Mouse (Mus musculus): ENCODE measurements around the gene Lasp1.

Lasp1 gene

DNA sequence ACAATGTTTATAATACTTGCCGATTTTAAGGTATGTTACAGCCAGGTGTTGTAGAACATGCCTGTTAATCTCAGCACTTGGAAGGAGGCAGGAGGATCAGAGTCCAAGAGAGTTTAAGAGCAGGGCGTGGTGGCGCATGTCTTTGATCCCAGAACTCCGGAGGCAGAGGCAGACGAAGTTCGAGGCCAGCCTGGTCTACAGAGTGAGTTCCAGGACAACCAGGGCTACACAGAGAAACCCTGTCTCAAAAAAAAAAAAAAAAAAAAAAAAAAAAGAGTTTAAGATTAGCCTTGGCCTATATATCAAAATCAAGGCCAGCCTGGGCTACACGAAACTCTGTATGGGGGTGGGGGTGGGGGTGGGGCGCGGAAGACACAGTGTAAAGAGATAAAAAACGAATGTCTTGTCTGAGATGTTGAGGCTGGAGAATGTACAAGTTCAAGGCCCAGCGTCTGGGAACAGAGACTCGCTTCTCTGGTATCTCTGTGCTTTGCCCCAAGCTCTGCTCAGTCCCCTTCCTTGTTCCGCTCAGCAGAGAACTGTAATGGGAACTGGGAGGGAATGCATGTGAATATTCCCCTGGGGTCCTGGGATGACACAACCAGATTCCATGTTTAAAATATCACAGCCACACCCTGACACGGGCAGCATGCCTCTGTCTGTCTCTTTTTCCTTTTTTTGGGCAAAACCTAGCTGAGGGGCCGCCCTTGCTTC, 1.3 kb upstream of the Lasp1 start:
- peak; percentile 96 for DNase-seq

GRCm38 (mm10) chr11:97798083-97798435, 741 bp upstream of the Lasp1 start:
- DNase-seq, result no peak

- DNase-seq, result peak; percentile 99
Measured at GRCm38 (mm10) chr11:97799146-97799993, 570 bp downstream of the Lasp1 start.

- DNase-seq, result peak; percentile 99
Measured at GRCm38 (mm10) chr11:97799994-97800690, 1.3 kb downstream of the Lasp1 start.

DNA sequence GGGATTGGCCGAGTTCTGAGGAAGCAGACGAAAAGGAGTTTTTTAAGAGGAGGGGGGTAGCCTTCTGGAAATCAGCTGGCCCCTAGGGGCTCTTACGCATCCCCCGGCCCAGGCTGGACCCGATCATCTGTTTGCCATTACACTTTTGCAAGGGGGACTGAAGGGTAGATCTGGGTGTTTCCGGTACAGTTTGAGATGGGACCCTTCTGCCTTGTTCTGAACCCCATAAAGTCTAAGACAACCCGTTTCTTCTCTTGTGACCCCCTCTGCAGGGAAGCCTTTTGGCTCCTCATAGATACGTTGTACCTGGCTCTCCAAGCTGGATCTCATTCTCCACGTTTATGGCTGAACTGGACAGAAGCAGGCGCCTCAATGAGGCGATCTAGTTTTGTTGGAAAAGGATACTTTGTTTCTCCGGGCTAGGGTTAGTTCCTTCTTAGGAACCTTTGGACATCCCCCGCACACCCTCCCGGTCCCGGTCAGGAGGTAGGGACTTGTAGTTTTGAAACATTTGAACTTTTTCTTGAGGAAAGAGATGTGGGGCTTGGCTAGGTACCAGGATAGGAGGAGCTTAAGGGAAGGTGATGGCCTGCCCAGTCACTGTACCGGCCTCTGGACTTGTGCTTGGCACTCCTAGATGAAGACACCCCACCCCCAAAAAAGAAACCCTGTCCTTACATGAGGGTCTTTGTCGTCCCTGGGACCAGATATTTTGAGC, 2.0 kb downstream of the Lasp1 start:
- peak; percentile 95 for DNase-seq

DNA sequence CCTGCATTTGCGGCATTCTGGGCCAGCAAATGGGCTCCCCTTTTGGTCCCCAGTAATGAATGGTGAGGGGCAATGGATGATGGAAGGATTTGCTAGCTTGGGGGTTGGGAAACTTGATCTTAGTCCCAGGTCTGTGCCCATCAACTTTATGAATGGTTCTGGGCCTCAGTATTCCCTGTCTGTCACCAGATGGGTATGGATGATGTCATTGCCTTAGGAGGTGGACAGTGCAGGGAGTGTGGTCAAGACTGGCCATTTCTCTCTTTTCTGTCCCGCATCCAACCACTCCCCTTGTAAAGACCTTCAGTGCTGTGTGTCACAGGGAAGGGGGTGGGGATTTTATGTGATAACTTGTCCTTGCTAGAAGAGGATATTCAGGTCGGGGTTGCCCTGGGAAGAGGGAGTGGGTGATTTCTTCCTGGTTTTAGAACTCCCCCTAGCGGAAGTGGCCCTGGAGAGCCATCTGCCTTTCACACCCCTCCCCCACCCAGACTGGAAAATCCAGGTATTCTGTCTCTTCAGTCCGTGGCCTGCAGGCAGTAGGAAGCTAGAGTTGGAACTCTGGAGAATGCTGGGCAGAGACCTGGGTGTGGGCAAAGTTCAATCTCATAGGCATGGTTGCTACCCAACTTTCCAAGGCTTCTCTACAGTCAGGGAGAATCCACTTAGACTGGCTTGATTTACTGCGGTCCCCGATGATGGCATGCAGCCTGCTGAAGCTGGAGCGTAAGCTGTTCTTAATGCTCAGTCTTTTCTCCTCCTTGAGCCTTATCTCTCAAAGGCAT, 2.8 kb downstream of the Lasp1 start:
- peak; percentile 97 for DNase-seq

DNA sequence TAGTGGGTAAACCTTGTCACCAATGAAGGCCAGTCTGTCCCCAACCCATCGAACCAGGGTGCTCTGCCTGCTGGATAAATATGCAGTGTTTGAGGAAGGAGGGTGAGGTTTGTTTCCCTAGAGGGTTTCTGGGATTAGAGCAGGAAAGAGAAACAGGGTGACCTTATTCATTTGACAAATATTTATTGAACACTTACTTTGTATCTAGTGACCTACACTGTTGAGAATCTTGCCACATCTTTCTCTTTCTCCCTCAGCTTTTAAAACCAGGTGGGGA, 3.3 kb downstream of the Lasp1 start:
- DNase-seq, result no peak

- peak; percentile 93 for DNase-seq
Measured at GRCm38 (mm10) chr11:97802495-97802894, 3.7 kb downstream of the Lasp1 start.

- peak; percentile 95 for DNase-seq
Measured at GRCm38 (mm10) chr11:97803847-97804246, 5.0 kb downstream of the Lasp1 start.

- peak; percentile 96 for DNase-seq
Measured at GRCm38 (mm10) chr11:97804841-97805661, 6.3 kb downstream of the Lasp1 start.

DNA sequence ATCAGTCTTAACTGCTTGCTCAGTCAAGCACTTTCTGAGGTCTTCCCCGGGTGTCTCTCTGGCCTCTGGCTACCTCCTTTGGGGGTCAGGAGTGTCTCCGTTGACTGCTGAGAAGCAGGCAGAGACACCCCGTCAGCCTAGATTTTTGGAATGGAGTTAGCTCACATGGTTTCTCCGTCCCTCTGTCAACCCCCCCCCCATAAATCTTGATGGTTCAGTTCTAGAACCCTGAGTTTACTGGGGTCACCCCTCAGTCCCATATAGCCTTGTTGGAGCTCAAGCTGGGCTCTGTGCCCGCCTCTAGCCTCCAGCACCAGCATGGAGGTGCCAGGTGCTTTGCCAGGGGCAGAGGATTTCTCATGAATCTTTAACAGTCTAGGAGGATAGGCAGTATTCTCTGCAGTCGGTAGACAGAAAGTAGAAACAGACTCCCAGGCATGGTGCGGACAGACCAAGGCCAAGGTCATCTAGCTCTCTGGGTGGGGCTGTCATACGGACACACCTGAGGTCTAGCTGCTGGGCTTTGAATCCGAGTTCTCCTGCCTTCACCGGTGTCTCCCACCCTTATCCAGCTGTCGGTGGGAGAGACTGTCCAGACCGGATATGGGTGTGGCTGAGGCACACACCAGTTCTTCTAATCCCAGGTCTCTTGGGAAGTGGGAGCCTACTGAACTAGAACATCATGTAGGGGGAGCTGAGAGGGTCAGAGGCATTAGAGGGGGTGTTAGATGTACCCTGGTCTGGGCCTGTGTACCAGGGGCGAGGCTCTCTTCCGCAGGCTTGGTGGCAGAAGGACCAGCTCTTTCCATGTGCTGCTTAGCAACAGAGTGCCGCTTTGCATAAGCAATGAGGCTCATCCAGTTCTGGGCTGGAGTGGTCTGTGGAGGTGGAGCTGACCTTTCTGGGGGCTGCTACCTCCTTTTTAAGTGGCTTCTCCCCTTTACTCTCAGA, 7.1 kb downstream of the Lasp1 start:
- peak; percentile 98 for DNase-seq

DNA sequence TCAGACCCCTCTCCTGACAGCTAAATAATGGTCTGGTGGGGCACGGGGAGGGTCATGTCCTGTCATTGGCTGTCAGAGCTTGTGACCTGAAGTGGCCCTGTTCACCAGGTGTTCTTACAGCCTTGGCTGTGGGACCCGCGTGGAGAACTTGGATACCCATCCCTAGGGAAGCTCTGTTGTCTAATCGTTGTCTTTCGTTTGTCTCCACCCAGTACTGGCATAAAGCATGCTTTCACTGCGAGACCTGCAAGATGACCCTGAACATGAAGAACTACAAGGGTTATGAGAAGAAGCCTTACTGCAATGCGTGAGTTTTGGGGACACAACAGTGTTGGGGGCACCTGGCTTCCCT, 7.8 kb downstream of the Lasp1 start:
- DNase-seq, result peak; percentile 91

- peak; percentile 96 for DNase-seq
Measured at GRCm38 (mm10) chr11:97807626-97808025, 8.8 kb downstream of the Lasp1 start.

DNA sequence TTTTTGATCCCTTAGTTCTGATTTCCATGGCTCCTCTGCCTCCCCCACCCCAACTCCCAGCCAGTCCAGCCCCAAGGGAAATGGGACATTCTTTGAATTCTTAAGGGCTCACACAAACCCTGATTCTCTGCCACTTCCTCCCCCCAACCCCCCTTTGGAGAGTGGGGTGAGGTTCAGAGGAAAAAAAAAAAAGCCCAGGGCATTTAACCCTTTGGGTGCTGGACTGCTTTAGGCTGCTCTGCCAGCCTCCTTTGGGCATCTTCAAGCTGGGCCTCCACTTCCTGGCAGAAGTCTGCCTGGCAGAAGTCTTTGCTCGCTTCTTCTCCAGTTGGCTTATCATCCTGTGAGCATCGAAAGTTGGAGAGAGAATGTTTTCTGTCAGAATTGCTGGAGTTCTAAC, 9.3 kb downstream of the Lasp1 start:
- DNase-seq, result peak; percentile 97

DNA sequence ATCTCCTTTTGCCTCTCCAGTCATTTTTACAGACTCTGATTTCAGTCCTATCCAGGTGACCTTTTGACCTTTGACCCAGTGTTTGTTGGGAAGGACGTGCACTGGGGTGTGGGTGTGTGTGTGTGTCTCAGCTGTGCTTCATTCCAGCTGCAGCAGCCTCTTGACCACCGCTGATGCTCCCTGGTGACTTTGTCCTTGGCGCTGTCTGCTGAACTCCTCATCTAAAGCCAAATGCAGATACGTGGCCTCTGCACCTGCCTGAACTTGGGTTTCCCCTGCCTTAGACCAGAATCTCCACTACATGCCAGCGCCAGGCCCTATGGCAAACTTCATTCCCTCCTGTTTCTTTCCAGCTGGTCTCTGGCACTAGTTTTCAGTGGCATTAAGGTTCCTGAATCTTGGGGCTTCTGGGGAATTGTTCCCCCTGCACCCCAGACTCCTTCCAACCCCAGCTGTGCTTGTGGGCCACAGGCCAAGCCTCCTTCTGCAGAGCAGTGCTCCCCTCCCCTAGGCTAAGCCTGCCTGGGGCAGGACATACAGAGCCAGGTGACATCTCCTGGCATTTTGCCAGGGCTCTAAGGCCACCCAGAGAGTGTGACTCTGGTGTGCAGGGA, 9.9 kb downstream of the Lasp1 start:
- DNase-seq, result peak; percentile 96

GRCm38 (mm10) chr11:97809235-97810121, 10.7 kb downstream of the Lasp1 start:
- peak; percentile 93 for DNase-seq

DNA sequence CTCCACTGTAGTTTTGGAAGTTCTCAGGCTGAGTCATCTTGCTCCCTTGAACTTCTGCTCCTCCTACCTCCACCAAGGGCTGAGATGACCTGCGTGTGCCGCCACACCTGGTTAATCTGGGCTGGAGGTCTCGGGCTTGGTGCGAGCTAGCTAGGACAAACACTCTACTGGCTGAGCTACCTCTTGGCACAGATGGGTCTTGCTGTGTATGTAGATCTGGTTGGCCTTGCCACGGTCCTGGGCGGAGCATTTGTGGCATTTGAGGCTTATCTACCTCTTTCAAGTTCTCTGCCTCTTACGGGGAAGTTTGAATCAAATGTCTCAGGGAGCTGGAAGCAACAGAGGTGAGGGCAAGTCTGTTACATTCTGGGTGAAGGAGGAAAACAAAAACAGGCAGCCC, 11.6 kb downstream of the Lasp1 start:
- peak; percentile 92 for DNase-seq

GRCm38 (mm10) chr11:97810970-97811369, 12.2 kb downstream of the Lasp1 start:
- DNase-seq, result no peak

All from heart, adult 11 months (tissue).